Mouse (Mus musculus) myocyte (in vitro differentiated cells): ENCODE measurements around the gene Nkiras1. TPM values are rescaled to one million over a fixed set of nuclear protein-coding genes. Genes with fewer than 3 reads are reported as not detected.
A peak's percentile ranks its signal among the peaks of the same experiment; 100 is the strongest.
"Not testable (repeated sequence)": the region's sequence is repeated elsewhere in the genome, so short reads cannot be mapped to it uniquely, and the experiment has no call there.

Experiments
- H3K27me3 ChIP-seq: one replicate; pipeline ENCODE4 v1.6.1; 2011; ENCODE audit not compliant: control insufficient read depth, insufficient read depth, insufficient read length
- H3K36me3 ChIP-seq: one replicate; pipeline ENCODE4 v1.6.1; 2011; ENCODE audit not compliant: control insufficient read depth, insufficient read depth
- H3K4me2 ChIP-seq: one replicate; pipeline ENCODE4 v1.6.1; 2011; ENCODE audit warnings: low read depth, control low read depth
- H3K4me3 ChIP-seq: one replicate; pipeline ENCODE4 v1.5.1; 2011; ENCODE audit warnings: mild to moderate bottlenecking, control low read depth, moderate library complexity
- H3K79me2 ChIP-seq: one replicate; pipeline ENCODE4 v1.6.1; 2011; ENCODE audit not compliant: control insufficient read depth, insufficient read depth
- H3ac ChIP-seq: one replicate; pipeline ENCODE4 v1.6.1; 2011; ENCODE audit not compliant: control insufficient read depth, insufficient read length
- CEBPB ChIP-seq: IDR thresholded peaks from 2 replicates; pipeline ENCODE4 v1.6.1; 2011; ENCODE audit warnings: mild to moderate bottlenecking, moderate library complexity; ENCODE audit not compliant: poor library complexity, insufficient read depth, severe bottlenecking
- E2F4 ChIP-seq: IDR thresholded peaks from one replicate; pipeline ENCODE4 v1.6.1; 2011; ENCODE audit warnings: mild to moderate bottlenecking, control low read depth, moderate library complexity; ENCODE audit not compliant: insufficient read depth
- MAX ChIP-seq: IDR thresholded peaks from one replicate; pipeline ENCODE4 v1.6.1; 2011; ENCODE audit warnings: low read depth, mild to moderate bottlenecking, control low read depth
- MYOD1 ChIP-seq, 3 experiments: IDR thresholded peaks; one replicate each; pipeline ENCODE4 v1.6.1; 2011; ENCODE audit warnings: control low read depth in 2 of 3, low read depth in 2 of 3, mild to moderate bottlenecking in 2 of 3, moderate library complexity in 1 of 3; ENCODE audit not compliant: insufficient read length in 2 of 3, control insufficient read depth in 1 of 3
- MYOG ChIP-seq, 3 experiments: IDR thresholded peaks; one replicate each; pipeline ENCODE4 v1.6.1; 2011; ENCODE audit warnings: control low read depth in 2 of 3, low read depth in 2 of 3, mild to moderate bottlenecking in 2 of 3; ENCODE audit not compliant: insufficient read length in 2 of 3, control insufficient read depth in 1 of 3, insufficient read depth in 1 of 3
- POLR2A ChIP-seq: IDR thresholded peaks from one replicate; pipeline ENCODE4 v1.6.1; 2011; ENCODE audit warnings: low read depth, mild to moderate bottlenecking, control low read depth, moderate library complexity; ENCODE audit not compliant: insufficient read length
- POLR2AphosphoS2 ChIP-seq: IDR thresholded peaks from one replicate; pipeline ENCODE4 v1.6.1; 2011; ENCODE audit warnings: low read depth, control low read depth; ENCODE audit not compliant: insufficient read length
- REST ChIP-seq: IDR thresholded peaks from one replicate; pipeline ENCODE4 v1.6.1; 2011; ENCODE audit warnings: mild to moderate bottlenecking, control low read depth, moderate library complexity; ENCODE audit not compliant: insufficient read depth, insufficient read length
- SRF ChIP-seq: IDR thresholded peaks from one replicate; pipeline ENCODE4 v1.6.1; 2011; ENCODE audit warnings: low read depth; ENCODE audit not compliant: control insufficient read depth, insufficient read length
- TCF12 ChIP-seq: IDR thresholded peaks from one replicate; pipeline ENCODE4 v1.6.1; 2011; ENCODE audit warnings: mild to moderate bottlenecking, control low read depth; ENCODE audit not compliant: poor library complexity, insufficient read depth, severe bottlenecking
- TCF3 ChIP-seq: IDR thresholded peaks from one replicate; pipeline ENCODE4 v1.6.1; 2011; ENCODE audit warnings: low read depth, control low read depth; ENCODE audit not compliant: insufficient read length
- USF1 ChIP-seq: IDR thresholded peaks from one replicate; pipeline ENCODE4 v1.6.1; 2011; ENCODE audit warnings: low read depth, mild to moderate bottlenecking, control low read depth, moderate library complexity
- polyA plus RNA-seq: library from polyadenylated mRNA; unstranded; fragments of >200 nt; fragmentation: generic; extraction: Trizol; gene quantifications from one replicate; pipeline ENCODE4 v1.2.1, GENCODE M21; 2012; ENCODE audit warnings: missing spikeins

Nkiras1 gene
- polyA plus RNA-seq, 1 experiment, result 10.3 TPM

- Histone ChIP-seq H3K4me3 (no peak overlapping the region), H3K4me2 (no peak overlapping the region), H3K27me3 (no peaks in the 10 kb centered on the region), H3K36me3 (peaks cover 1% of the 10 kb centered on the region), H3K79me2 (no peaks in the 10 kb centered on the region), H3ac (no peak overlapping the region)
- TF ChIP-seq MAX (no peak), REST (no peak), POLR2A (no peak), SRF (no peak), E2F4 (no peak), TCF12 (no peak), TCF3 (no peak), MYOG (IDR thresholded peaks at IDR 0.05; ENCODE audit: control insufficient read depth in 1 of 3, insufficient read depth in 1 of 3, insufficient read length in 2 of 3, low read depth in 2 of 3) (no peak), POLR2AphosphoS2 (no peak), CEBPB (no peak), MYOD1 (IDR thresholded peaks at IDR 0.05; ENCODE audit: control insufficient read depth in 1 of 3, insufficient read length in 2 of 3, low read depth in 2 of 3) (no peak), USF1 (no peak)
Measured at GRCm38 (mm10) chr14:18261203-18261602, 9.7 kb upstream of the Nkiras1 start.

DNA sequence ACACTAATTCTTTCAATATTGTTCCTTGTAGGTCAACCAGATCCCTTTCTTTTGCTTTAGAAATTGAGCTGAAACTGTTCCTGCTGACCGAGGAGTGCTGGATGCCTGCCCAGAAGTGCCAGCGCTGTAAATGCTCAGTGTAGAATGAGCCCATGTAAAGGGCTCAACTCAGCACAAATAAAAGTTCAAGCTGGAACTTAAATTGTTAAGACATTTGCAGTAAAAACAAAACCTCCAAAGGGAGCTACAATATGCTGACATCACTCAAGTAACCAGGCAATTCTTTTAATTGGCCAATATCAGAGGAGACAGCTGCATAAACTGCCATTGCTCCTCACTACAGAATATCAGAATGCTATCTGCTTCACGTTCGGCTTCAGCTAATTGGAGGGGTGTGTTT is 7.5 kb upstream of the Nkiras1 start:
- Histone ChIP-seq H3K79me2 (peaks cover 12% of the 10 kb centered on the region), H3ac (no peak overlapping the region), H3K27me3 (no peaks in the 10 kb centered on the region), H3K4me3 (no peak overlapping the region), H3K4me2 (no peak overlapping the region), H3K36me3 (peaks cover 21% of the 10 kb centered on the region)
- no peak for TF ChIP-seq CEBPB
- no peak for TF ChIP-seq E2F4
- TF ChIP-seq POLR2AphosphoS2, result no peak
- no peak for TF ChIP-seq USF1
- TF ChIP-seq TCF3, result no peak
- no peak for TF ChIP-seq POLR2A
- TF ChIP-seq MYOG (IDR thresholded peaks at IDR 0.05; ENCODE audit: control insufficient read depth in 1 of 3, insufficient read depth in 1 of 3, insufficient read length in 2 of 3, low read depth in 2 of 3), result no peak
- no peak for TF ChIP-seq MYOD1 (IDR thresholded peaks at IDR 0.05; ENCODE audit: control insufficient read depth in 1 of 3, insufficient read length in 2 of 3, low read depth in 2 of 3)
- no peak for TF ChIP-seq MAX
- TF ChIP-seq SRF, result no peak
- no peak for TF ChIP-seq REST
- TF ChIP-seq TCF12, result no peak

GRCm38 (mm10) chr14:18269947-18270528 is 898 bp upstream of the Nkiras1 start:
- peak overlapping the region; percentile 92 for H3K4me3 ChIP-seq
- H3K27me3 ChIP-seq, result not testable (repeated sequence)
- H3K4me2 ChIP-seq, result peak overlapping the region; percentile 89
- peaks cover 25% of the 10 kb centered on the region for H3K36me3 ChIP-seq
- peaks cover 36% of the 10 kb centered on the region for H3K79me2 ChIP-seq
- peak overlapping the region; percentile 38 for H3ac ChIP-seq

DNA sequence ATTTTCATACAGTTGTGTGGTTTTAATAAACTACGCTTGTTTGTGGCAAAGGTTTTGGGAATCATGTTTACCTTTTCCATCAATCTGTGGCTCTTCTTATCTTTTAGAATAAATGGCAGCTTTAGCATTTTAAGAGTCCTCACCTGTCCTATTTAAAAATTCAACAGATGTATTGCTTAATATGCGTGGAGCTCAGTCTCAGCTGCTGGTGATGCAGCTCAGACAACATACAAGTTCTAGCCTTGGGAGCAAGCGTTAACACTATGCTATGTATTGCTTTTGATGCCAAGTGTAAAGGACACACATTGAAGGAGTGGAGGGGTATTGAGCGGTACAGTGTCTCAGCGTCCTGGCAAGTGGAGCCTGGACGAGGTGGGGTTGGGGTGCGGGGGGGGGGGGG is 730 bp downstream of the Nkiras1 start:
- peak overlapping the region; percentile 92 for H3K4me3 ChIP-seq
- peak overlapping the region; percentile 38 for H3ac ChIP-seq
- no peak for TF ChIP-seq MYOG (IDR thresholded peaks at IDR 0.05; ENCODE audit: control insufficient read depth in 1 of 3, insufficient read depth in 1 of 3, insufficient read length in 2 of 3, low read depth in 2 of 3)
- no peak for TF ChIP-seq POLR2AphosphoS2
- TF ChIP-seq POLR2A, result no peak
- TF ChIP-seq MYOD1 (IDR thresholded peaks at IDR 0.05; ENCODE audit: control insufficient read depth in 1 of 3, insufficient read length in 2 of 3, low read depth in 2 of 3), result no peak
- no peak for TF ChIP-seq USF1
- TF ChIP-seq SRF, result no peak
- TF ChIP-seq TCF3, result no peak
- H3K36me3 ChIP-seq, result peaks cover 23% of the 10 kb centered on the region
- H3K79me2 ChIP-seq, result peaks cover 36% of the 10 kb centered on the region
- peak overlapping the region; percentile 81 for H3K4me2 ChIP-seq
- no peaks in the 10 kb centered on the region for H3K27me3 ChIP-seq

DNA sequence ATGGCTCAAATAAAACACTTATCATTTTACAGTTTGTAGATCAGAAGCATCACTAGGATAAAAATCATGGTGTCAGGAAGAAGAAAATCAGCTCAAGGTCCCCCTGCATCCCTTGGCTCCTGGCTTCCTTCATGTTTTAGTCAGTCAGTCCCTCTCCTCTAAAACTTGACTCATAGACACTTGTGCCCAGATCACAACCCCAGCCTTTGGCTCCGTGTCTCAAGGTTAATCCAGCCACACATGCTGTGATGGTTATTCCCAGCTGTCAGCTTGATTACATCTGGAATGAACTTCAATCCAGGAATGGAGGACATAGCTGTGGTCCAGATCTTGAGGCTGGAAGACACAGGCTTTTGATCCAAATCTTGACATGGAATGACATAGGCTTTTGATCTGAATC is 3.6 kb downstream of the Nkiras1 start:
- Histone ChIP-seq H3K4me3 (no peak overlapping the region), H3K79me2 (peaks cover 14% of the 10 kb centered on the region), H3K27me3 (no peaks in the 10 kb centered on the region), H3ac (no peak overlapping the region), H3K4me2 (no peak overlapping the region), H3K36me3 (peaks cover 21% of the 10 kb centered on the region)
- TF ChIP-seq USF1 (no peak), POLR2A (no peak), MAX (no peak), MYOD1 (IDR thresholded peaks at IDR 0.05; ENCODE audit: control insufficient read depth in 1 of 3, insufficient read length in 2 of 3, low read depth in 2 of 3) (no peak), POLR2AphosphoS2 (no peak), TCF3 (no peak), CEBPB (no peak), TCF12 (no peak), E2F4 (no peak), REST (no peak), SRF (no peak), MYOG (IDR thresholded peaks at IDR 0.05; ENCODE audit: control insufficient read depth in 1 of 3, insufficient read depth in 1 of 3, insufficient read length in 2 of 3, low read depth in 2 of 3) (no peak)
